Mouse (Mus musculus): ENCODE measurements around the gene Slc25a35. TPM values are rescaled to one million over a fixed set of nuclear protein-coding genes. Genes with fewer than 3 reads are reported as not detected.
A peak's percentile ranks its signal among the peaks of the same experiment; 100 is the strongest.

Gene Slc25a35
- total RNA-seq, 1 experiment = 2.7 TPM

DNA sequence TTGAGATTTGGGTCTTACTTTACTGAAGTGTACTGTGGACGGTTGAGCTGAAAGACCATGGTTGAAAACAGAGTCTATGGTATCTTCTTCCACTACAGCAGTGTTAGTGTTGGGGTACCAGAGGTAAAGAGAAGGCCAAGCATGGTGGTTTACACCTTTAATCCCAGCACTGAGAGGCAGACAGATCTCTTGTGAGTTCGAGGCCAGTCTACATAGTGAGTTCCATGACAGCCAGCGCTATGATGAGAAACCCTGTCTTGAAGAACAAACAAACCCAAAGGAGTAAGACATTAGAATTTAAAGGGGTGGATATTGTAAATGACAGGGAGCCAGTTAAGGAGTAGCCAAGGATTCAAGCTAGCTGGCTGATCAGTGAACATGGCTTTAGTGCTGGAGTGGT lies 48.8 kb downstream of the Slc25a35 start:
- TF ChIP-seq ZNF384 (IDR thresholded peaks at IDR 0.05; ENCODE audit: low read depth, low read length) = no peak
- TF ChIP-seq HCFC1 (IDR thresholded peaks at IDR 0.05; ENCODE audit: borderline replicate concordance, insufficient read depth, low read length) = no peak
- TF ChIP-seq ZC3H11A (IDR thresholded peaks at IDR 0.05; ENCODE audit: borderline replicate concordance, low read depth, low read length) = no peak
- TF ChIP-seq MAFK (IDR thresholded peaks at IDR 0.05; ENCODE audit: insufficient read depth, low read depth, low read length) = no peak
- no peak for TF ChIP-seq CHD2 (IDR thresholded peaks at IDR 0.05; ENCODE audit: low read depth, low read length)
- Histone ChIP-seq H3K9ac (ENCODE audit: insufficient read depth, low read depth, low read length, poor library complexity, severe bottlenecking) (peak overlapping the region; percentile 91), H3K4me3 (ENCODE audit: insufficient read depth in 1 of 2, low read depth in 1 of 2, low read length in 2 of 2, poor library complexity in 1 of 2, severe bottlenecking in 1 of 2) (peak overlapping the region; percentile 77 to 94), H3K4me1 (ENCODE audit: control insufficient read depth in 2 of 2, insufficient read depth in 2 of 2, low read length in 2 of 2, poor library complexity in 1 of 2) (peaks cover 0 to 7% of the 10 kb centered on the region in 2 experiments; a peak in 2 of 4 replicates), H3K27ac (ENCODE audit: insufficient read depth, low read depth, low read length, poor library complexity, severe bottlenecking) (peak overlapping the region; percentile 83; the same call in 1 of the 2 replicates), H3K9me3 (ENCODE audit: control insufficient read depth, insufficient read depth, low read depth, low read length) (no peaks in the 10 kb centered on the region), H3K36me3 (ENCODE audit: control insufficient read depth, insufficient read depth, low read length, poor library complexity, severe bottlenecking) (peaks cover 6% of the 10 kb centered on the region)
- in situ Hi-C loops (cut with MboI; ENCODE audit: low sequenced_read_pairs in 2 of 2, unreplicated experiment in 2 of 2) = no loop called here
- no peak for DNase-seq (ENCODE audit: low read depth, low spot score)

DNA sequence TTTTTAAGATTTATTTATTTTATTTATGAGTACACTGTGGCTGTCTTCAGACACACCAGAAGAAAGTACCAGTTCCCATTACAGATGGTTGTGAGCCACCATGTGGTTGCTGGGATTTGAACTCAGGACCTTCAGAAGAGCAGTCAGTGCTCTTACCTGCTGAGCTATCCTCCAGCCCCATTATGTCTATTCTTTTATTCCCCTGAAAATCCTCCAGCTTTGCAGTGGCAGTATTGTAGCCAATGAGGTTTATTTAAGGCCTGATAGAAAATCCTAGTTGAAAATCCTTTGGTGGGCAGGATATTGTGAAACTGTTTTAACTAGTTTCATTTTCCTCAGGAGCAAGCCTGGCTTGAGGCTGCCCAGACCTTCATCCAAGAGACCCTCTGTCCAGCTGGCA lies 52.8 kb downstream of the Slc25a35 start:
- no peak for DNase-seq (ENCODE audit: low read depth, low spot score)
- H3K4me1 ChIP-seq (ENCODE audit: control insufficient read depth in 2 of 2, insufficient read depth in 2 of 2, low read length in 2 of 2, poor library complexity in 1 of 2) = no peaks in the 10 kb centered on the region
- TF ChIP-seq ZNF384 (IDR thresholded peaks at IDR 0.05; ENCODE audit: low read depth, low read length) (no peak), MAFK (IDR thresholded peaks at IDR 0.05; ENCODE audit: insufficient read depth, low read depth, low read length) (no peak), HCFC1 (IDR thresholded peaks at IDR 0.05; ENCODE audit: borderline replicate concordance, insufficient read depth, low read length) (no peak), CHD2 (IDR thresholded peaks at IDR 0.05; ENCODE audit: low read depth, low read length) (no peak), ZC3H11A (IDR thresholded peaks at IDR 0.05; ENCODE audit: borderline replicate concordance, low read depth, low read length) (no peak)
- H3K9ac ChIP-seq (ENCODE audit: insufficient read depth, low read depth, low read length, poor library complexity, severe bottlenecking) = no peak overlapping the region
- in situ Hi-C loops (cut with MboI; ENCODE audit: low sequenced_read_pairs in 2 of 2, unreplicated experiment in 2 of 2) = no loop called here
- H3K4me3 ChIP-seq (ENCODE audit: insufficient read depth in 1 of 2, low read depth in 1 of 2, low read length in 2 of 2, poor library complexity in 1 of 2, severe bottlenecking in 1 of 2) = no peak overlapping the region
- peaks cover 34% of the 10 kb centered on the region for H3K36me3 ChIP-seq (ENCODE audit: control insufficient read depth, insufficient read depth, low read length, poor library complexity, severe bottlenecking)
- H3K27ac ChIP-seq (ENCODE audit: insufficient read depth, low read depth, low read length, poor library complexity, severe bottlenecking) = no peak overlapping the region
- H3K9me3 ChIP-seq (ENCODE audit: control insufficient read depth, insufficient read depth, low read depth, low read length) = no peaks in the 10 kb centered on the region

Other genes with a start within 250 kb of the Slc25a35 start
- 24.9 and 40.1 TPM in 2 replicates for gene Ndel1, start 96.3 kb upstream of the Slc25a35 start, total RNA-seq (2012; rRNA removed)
- gene Rnf222, start 79.6 kb upstream of the Slc25a35 start, total RNA-seq (2012; rRNA removed) = 0.09 TPM in 1 of 2 replicates, not detected in the other
- gene Rpl26, start 66.5 kb upstream of the Slc25a35 start, total RNA-seq (2012; rRNA removed) = 2,753 and 2,889 TPM in 2 replicates
- gene Odf4, start 41.0 kb upstream of the Slc25a35 start, total RNA-seq (2012; rRNA removed) = not detected in 2 replicates
- gene Arhgef15, start 10.7 kb upstream of the Slc25a35 start, total RNA-seq (2012; rRNA removed) = 2.5 and 3.1 TPM in 2 replicates
- 90.7 and 107 TPM in 2 replicates for gene Rangrf, start 7.1 kb downstream of the Slc25a35 start, total RNA-seq (2012; rRNA removed)
- 119 and 149 TPM in 2 replicates for gene Pfas, start 40.3 kb downstream of the Slc25a35 start, total RNA-seq (2012; rRNA removed)
- 50.9 and 79.5 TPM in 2 replicates for gene Ctc1, start 47.8 kb downstream of the Slc25a35 start, total RNA-seq (2012; rRNA removed)
- 71.7 and 81.1 TPM in 2 replicates for gene Aurkb, start 77.5 kb downstream of the Slc25a35 start, total RNA-seq (2012; rRNA removed)
- gene Borcs6, start 91.6 kb downstream of the Slc25a35 start, total RNA-seq (2012; rRNA removed) = 4.5 and 6.2 TPM in 2 replicates
- gene Tmem107, start 102.7 kb downstream of the Slc25a35 start, total RNA-seq (2012; rRNA removed) = 38.6 and 38.8 TPM in 2 replicates
- 7.1 and 9.0 TPM in 2 replicates for gene Vamp2, start 120.4 kb downstream of the Slc25a35 start, total RNA-seq (2012; rRNA removed)
- gene Per1, start 127.1 kb downstream of the Slc25a35 start, total RNA-seq (2012; rRNA removed) = 6.0 and 8.6 TPM in 2 replicates
- not detected in 2 replicates for gene Hes7, start 152.3 kb downstream of the Slc25a35 start, total RNA-seq (2012; rRNA removed)
- gene 9130213A22Rik, start 154.5 kb downstream of the Slc25a35 start, total RNA-seq (2012; rRNA removed) = not detected in 2 replicates
- 0.49 and 1.4 TPM in 2 replicates for gene Aloxe3, start 157.8 kb downstream of the Slc25a35 start, total RNA-seq (2012; rRNA removed)
- gene Alox12b, start 188.9 kb downstream of the Slc25a35 start, total RNA-seq (2012; rRNA removed) = 0.21 and 0.22 TPM in 2 replicates
- gene Alox8, start 229.7 kb downstream of the Slc25a35 start, total RNA-seq (2012; rRNA removed) = 0.85 and 1.6 TPM in 2 replicates